Mouse (Mus musculus) midbrain, embryonic 16.5 days (tissue): Measurements from ENCODE around the gene B430305J03Rik. TPM values are rescaled to one million over a fixed set of nuclear protein-coding genes. Genes with fewer than 3 reads are reported as not detected.
A peak's percentile ranks its signal among the peaks of the same experiment; 100 is the strongest.

Experiments used
- ATAC-seq: fragments of 200-750 bp; cut with Nextera tagmentation; 2 replicates; pipeline ENCODE4 v1.8.0; 2017; ENCODE audit warnings: moderate TSS enrichment
- H3K27ac ChIP-seq: fragments of 300-500 bp; sonication (generic); 2 replicates; pipeline ENCODE4 v1.5.1; 2014; ENCODE audit warnings: mild to moderate bottlenecking, low read length, mixed read lengths
- H3K27me3 ChIP-seq: fragments of 300-500 bp; sonication (generic); 2 replicates; pipeline ENCODE4 v1.6.1; 2014; ENCODE audit warnings: low read depth, low read length, mixed read lengths; ENCODE audit not compliant: control insufficient read depth, insufficient read depth
- H3K36me3 ChIP-seq: fragments of 300-500 bp; sonication (generic); 2 replicates; pipeline ENCODE4 v1.6.1; 2014; ENCODE audit warnings: mild to moderate bottlenecking, low read length, moderate library complexity, mixed read lengths; ENCODE audit not compliant: control insufficient read depth, insufficient read depth
- H3K4me1 ChIP-seq: fragments of 300-500 bp; sonication (generic); 2 replicates; pipeline ENCODE4 v1.6.1; 2014; ENCODE audit warnings: mild to moderate bottlenecking, low read length, mixed read lengths; ENCODE audit not compliant: control insufficient read depth, insufficient read depth
- H3K4me2 ChIP-seq: fragments of 300-500 bp; sonication (generic); 2 replicates; pipeline ENCODE4 v1.6.1; 2014; ENCODE audit warnings: mild to moderate bottlenecking, low read length, mixed read lengths
- H3K4me3 ChIP-seq: fragments of 300-500 bp; sonication (generic); 2 replicates; pipeline ENCODE4 v1.5.1; 2014; ENCODE audit warnings: low read depth, mild to moderate bottlenecking, low read length, moderate library complexity, mixed read lengths
- H3K9ac ChIP-seq: fragments of 300-500 bp; sonication (generic); 2 replicates; pipeline ENCODE4 v1.6.1; 2014; ENCODE audit warnings: low read depth, low read length, mixed read lengths
- H3K9me3 ChIP-seq: fragments of 300-500 bp; sonication (generic); replicated peaks from 2 replicates; pipeline ENCODE4 v1.6.1; 2014; ENCODE audit warnings: mild to moderate bottlenecking, low read length, mixed read lengths; ENCODE audit not compliant: control insufficient read depth, poor library complexity, severe bottlenecking
- WGBS: fragments of 180-500 bp; shearing (Covaris S2); extraction: QIAGEN DNeasy Blood & Tissue Kit; methylation state at CpG from one replicate; pipeline ENCODE4 v1.1.7; 2014; 5-methylcytosine and 5-hydroxymethylcytosine counted together
- polyA plus RNA-seq: library from polyadenylated mRNA; unstranded; fragments of >200 nt; fragmentation: Nextera tagmentation; extraction: Ambion mirVana; gene quantifications from 2 replicates; pipeline ENCODE4 v1.2.1, GENCODE M21; 2015

Gene B430305J03Rik
- not detected in 2 replicates for polyA plus RNA-seq

- Histone ChIP-seq H3K27me3 (no peaks in the 10 kb centered on the region), H3K9ac (peak within 1 kb of the TSS; percentile 92), H3K4me3 (peak within 1 kb of the TSS; percentile 97), H3K9me3 (no peaks in the 10 kb centered on the region), H3K4me2 (peak within 1 kb of the TSS; percentile 82), H3K4me1 (peaks cover 26% of the 10 kb centered on the region), H3K27ac (peak within 1 kb of the TSS; percentile 93), H3K36me3 (peaks cover 2% of the 10 kb centered on the region; the same call in 1 of the 2 replicates)
- 2% methylated on average over 10 of the region's 10 CpGs for WGBS
- no peak for ATAC-seq
Observed at GRCm38 (mm10) chr3:61365779-61366373, at the start of gene B430305J03Rik. Gene B430305J03Rik, minus strand, starts transcription at chr3:61365951.

GRCm38 (mm10) chr3:61409683-61410082, 43.9 kb upstream of the B430305J03Rik start:
- no peak for ATAC-seq
- no peaks in the 10 kb centered on the region for H3K4me1 ChIP-seq
- WGBS, result 91% methylated on average over 6 of the region's 6 CpGs

GRCm38 (mm10) chr3:61406921-61407320, 41.2 kb upstream of the B430305J03Rik start:
- Histone ChIP-seq H3K27me3 (no peaks in the 10 kb centered on the region), H3K9me3 (no peaks in the 10 kb centered on the region), H3K9ac (no peak overlapping the region), H3K36me3 (no peaks in the 10 kb centered on the region), H3K4me1 (no peaks in the 10 kb centered on the region), H3K27ac (no peak overlapping the region), H3K4me2 (no peak overlapping the region), H3K4me3 (no peak overlapping the region)
- WGBS, result 81% methylated on average over 4 of the region's 4 CpGs
- no peak for ATAC-seq

More at GRCm38 (mm10) chr3:61409683-61410082, 43.9 kb upstream of the B430305J03Rik start:
- Histone ChIP-seq H3K36me3 (no peaks in the 10 kb centered on the region), H3K27ac (no peak overlapping the region), H3K4me3 (no peak overlapping the region), H3K9ac (no peak overlapping the region), H3K27me3 (no peaks in the 10 kb centered on the region), H3K4me2 (no peak overlapping the region), H3K9me3 (no peaks in the 10 kb centered on the region)

- peak; percentile 70 for ATAC-seq
- no peaks in the 10 kb centered on the region for H3K9me3 ChIP-seq
- H3K4me1 ChIP-seq, result no peaks in the 10 kb centered on the region
- H3K4me2 ChIP-seq, result no peak overlapping the region
- 56% methylated on average over 1 of the region's 1 CpGs for WGBS
- H3K4me3 ChIP-seq, result no peak overlapping the region
- H3K27me3 ChIP-seq, result no peaks in the 10 kb centered on the region
- H3K9ac ChIP-seq, result no peak overlapping the region
- no peak overlapping the region for H3K27ac ChIP-seq
- no peaks in the 10 kb centered on the region for H3K36me3 ChIP-seq
Observed at GRCm38 (mm10) chr3:61400823-61401387, 35.2 kb upstream of the B430305J03Rik start.

GRCm38 (mm10) chr3:61396728-61397127, 31.0 kb upstream of the B430305J03Rik start:
- no peaks in the 10 kb centered on the region for H3K4me1 ChIP-seq
- H3K4me2 ChIP-seq, result no peak overlapping the region
- no peak overlapping the region for H3K9ac ChIP-seq
- no peak overlapping the region for H3K4me3 ChIP-seq
- H3K27ac ChIP-seq, result no peak overlapping the region
- 12% methylated on average over 2 of the region's 2 CpGs for WGBS
- H3K36me3 ChIP-seq, result no peaks in the 10 kb centered on the region
- no peaks in the 10 kb centered on the region for H3K27me3 ChIP-seq
- no peaks in the 10 kb centered on the region for H3K9me3 ChIP-seq
- ATAC-seq, result peak; percentile 70; the same call in 1 of the 2 replicates

GRCm38 (mm10) chr3:61395382-61395781, 29.6 kb upstream of the B430305J03Rik start:
- H3K9ac ChIP-seq, result no peak overlapping the region
- no peaks in the 10 kb centered on the region for H3K4me1 ChIP-seq
- H3K36me3 ChIP-seq, result no peaks in the 10 kb centered on the region
- no peak for ATAC-seq
- H3K27me3 ChIP-seq, result no peaks in the 10 kb centered on the region
- no peak overlapping the region for H3K4me2 ChIP-seq
- WGBS, result 93% methylated on average over 3 of the region's 3 CpGs
- H3K4me3 ChIP-seq, result no peak overlapping the region
- no peaks in the 10 kb centered on the region for H3K9me3 ChIP-seq
- H3K27ac ChIP-seq, result no peak overlapping the region

GRCm38 (mm10) chr3:61393520-61393919, 27.8 kb upstream of the B430305J03Rik start:
- Histone ChIP-seq H3K4me3 (no peak overlapping the region), H3K27me3 (no peaks in the 10 kb centered on the region), H3K27ac (no peak overlapping the region), H3K9me3 (no peaks in the 10 kb centered on the region), H3K4me1 (no peaks in the 10 kb centered on the region), H3K4me2 (no peak overlapping the region), H3K36me3 (no peaks in the 10 kb centered on the region), H3K9ac (no peak overlapping the region)
- ATAC-seq, result no peak
- WGBS, result 77% methylated on average over 3 of the region's 3 CpGs

GRCm38 (mm10) chr3:61392881-61393280, 27.1 kb upstream of the B430305J03Rik start:
- Histone ChIP-seq H3K27me3 (no peaks in the 10 kb centered on the region), H3K9ac (no peak overlapping the region), H3K27ac (no peak overlapping the region), H3K4me2 (no peak overlapping the region), H3K36me3 (no peaks in the 10 kb centered on the region), H3K9me3 (no peaks in the 10 kb centered on the region), H3K4me1 (no peaks in the 10 kb centered on the region), H3K4me3 (no peak overlapping the region)
- WGBS, result 69% methylated on average over 1 of the region's 1 CpGs
- ATAC-seq, result no peak

GRCm38 (mm10) chr3:61391564-61391963, 25.8 kb upstream of the B430305J03Rik start:
- Histone ChIP-seq H3K4me3 (no peak overlapping the region), H3K4me1 (no peaks in the 10 kb centered on the region), H3K27ac (no peak overlapping the region), H3K9ac (no peak overlapping the region), H3K36me3 (no peaks in the 10 kb centered on the region), H3K9me3 (no peaks in the 10 kb centered on the region), H3K4me2 (no peak overlapping the region), H3K27me3 (no peaks in the 10 kb centered on the region)
- WGBS, result 83% methylated on average over 4 of the region's 4 CpGs
- no peak for ATAC-seq
